Mouse (Mus musculus) natural killer cell, adult 2 months (primary cell): ENCODE measurements around the gene M6pr.
"Not testable (repeated sequence)": the region's sequence is repeated elsewhere in the genome, so short reads cannot be mapped to it uniquely, and the experiment has no call there.

Source experiments
- DNase-seq, 2 experiments: peaks; one replicate each; pipeline ENCODE4 v3.0.0; 2022; ENCODE audit warnings: low spot score in 2 of 2

Gene M6pr

DNA sequence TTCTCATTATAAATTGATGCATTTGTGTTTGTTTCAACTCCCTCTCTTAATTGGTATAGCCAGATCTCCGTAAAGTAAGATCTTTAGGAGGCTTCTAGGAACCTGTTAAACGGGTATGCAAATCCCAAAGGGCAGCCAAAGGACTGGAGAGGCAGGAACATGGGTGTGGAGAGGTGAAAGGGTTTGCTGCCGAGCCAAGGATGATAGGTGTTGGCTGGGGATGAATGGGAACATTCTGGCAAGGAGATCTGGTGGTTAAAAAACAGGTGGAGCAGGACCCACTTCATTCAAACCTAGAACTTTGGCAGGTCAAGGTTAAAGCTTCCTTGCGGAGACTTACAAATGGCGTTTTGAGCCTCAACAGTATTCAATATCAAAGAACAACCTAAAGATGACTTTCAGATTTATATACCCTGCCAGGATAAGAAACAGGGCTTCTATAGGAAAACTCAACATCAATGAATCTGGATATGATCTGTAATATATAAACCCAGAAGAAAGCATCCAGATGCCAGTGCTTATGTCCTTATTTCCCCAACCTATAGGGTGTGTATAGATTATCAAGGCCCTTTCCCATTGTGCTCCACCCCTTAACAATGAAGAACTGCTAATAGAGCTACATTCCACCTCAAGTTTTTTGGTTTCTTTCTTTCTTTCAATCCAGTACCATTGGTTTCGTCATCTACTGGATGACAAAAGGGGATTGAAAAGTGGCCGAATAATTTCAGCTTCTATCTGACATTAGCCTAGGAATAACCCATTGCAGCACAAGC is 32.7 kb downstream of the M6pr start:
- DNase-seq = no peak

DNA sequence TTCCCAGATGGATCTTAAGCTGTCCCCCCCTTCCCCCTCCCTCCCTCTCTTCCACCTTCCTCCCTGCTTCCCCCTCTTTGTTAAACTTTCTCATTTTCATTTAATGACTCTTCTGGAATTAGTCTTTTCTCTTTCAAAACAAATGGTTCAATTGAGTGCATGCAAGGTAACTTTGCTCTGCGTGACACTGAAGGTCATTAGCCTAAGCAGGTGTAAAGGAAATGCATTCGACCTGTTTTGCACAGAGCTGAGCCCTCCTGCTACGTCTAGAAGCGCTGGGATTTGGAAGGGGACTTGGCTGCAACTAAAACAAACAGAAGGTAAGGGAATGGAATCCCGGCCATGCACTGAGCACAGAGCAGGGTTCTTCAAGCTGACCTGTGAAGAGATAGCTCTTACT is 33.6 kb downstream of the M6pr start:
- no peak for DNase-seq

DNA sequence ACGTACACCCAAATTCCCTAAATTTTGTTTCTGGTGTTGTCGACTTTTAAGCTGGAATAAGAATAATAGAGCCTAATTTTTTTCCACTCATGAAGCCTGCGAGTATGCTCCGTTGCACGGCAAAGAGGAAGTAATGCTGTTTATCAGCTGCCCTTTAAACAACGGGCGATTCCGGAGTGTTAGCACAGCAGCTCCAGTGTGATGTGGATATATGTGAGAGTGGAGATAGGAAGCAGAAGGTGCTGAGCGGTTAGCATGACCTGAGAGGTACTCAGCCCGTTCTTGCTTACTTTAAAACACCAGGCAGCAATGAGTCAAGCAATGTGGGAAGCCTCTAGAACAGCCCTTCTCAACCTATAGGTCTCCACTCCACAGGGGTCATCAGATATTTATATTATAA is 35.2 kb downstream of the M6pr start:
- no peak for DNase-seq

DNA sequence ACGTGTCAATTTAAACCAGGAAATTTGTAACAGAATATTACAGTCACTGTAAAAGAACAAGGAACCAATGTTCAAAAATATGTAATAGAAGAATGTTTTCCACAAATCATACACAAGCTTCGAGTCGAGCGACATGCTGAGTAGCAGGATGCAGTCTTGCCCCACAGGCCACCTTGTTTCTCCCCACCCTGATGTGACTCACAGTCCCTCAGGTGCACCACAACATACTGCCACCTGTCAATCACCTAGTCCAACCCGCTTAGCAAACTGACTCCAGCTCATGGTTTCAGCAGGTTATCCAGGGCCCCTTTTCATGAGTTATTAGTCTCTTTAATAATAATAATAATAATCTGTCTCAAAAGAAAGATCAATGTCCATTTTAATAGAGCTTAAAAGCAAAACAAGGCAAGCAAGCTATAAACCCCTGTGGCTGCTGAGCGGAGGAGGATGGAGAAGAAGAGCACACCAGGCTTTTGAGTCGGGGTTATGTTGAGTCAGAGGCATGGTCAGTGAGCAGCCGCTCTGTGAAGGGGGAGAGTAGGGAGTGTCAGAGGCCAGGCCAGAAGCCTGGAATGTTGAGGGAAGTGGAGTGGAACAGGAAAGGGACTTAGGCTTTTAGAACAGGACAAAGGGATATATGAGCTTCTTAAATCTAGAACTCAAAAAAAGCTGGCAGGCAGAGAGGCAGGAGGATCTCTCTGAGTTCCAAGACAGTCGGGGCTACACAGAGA is 36.0 kb downstream of the M6pr start:
- no peak for DNase-seq

DNA sequence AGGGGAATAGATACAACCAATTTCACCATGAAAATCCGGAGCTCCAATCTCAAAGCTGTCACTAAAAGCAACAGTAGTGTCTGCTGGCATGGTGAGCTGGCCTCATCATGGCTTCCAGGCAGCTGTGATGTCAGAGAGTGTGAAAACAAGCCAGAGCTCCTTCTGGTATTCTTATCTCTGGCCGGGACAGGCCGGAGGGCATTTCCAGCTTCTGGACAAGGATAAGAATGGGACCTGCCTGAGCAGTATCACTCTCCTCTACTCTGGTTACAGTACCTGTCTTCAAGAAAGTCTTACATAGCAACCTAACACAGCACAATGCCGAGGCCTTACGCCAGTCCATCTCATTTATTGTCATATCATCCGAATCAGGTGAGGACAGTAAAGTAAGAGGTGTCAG is 37.2 kb downstream of the M6pr start:
- no peak for DNase-seq

DNA sequence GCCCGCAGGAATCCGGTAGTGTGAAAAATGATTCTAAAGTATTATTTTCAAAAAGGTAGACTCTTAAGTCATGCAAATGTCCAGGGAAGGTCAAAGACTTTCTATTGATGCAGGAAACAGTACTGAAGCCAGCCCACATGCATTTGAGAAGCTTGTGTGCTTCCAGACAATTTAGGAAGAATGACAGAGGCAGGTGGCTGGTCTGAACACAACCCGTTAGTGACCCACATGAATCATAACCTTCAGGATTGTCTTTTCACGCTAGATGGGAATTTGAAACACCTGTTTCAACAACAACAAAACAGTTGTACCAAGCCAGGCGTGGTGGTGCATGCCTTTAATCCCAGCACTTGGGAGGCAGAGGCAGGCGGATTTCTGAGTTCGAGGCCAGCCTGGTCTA is 37.9 kb downstream of the M6pr start:
- no peak for DNase-seq

DNA sequence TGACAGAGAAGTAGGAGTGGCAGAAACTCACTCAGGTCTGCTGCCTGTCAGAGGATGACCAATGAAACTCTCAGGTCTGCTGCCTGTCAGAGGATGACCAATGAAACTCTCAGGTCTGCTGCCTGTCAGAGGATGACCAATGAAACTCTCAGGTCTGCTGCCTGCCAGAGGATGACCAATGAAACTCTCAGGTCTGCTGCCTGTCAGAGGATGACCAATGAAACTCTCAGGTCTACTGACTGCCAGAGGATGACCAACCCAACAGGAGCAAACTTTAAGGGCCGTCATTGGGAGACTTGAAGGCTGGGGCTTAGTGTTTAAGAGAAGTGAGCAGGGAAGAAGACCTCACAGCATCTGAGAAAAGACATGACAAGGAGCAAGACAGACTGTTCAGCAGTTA is 38.8 kb downstream of the M6pr start:
- not testable (repeated sequence) for DNase-seq

DNA sequence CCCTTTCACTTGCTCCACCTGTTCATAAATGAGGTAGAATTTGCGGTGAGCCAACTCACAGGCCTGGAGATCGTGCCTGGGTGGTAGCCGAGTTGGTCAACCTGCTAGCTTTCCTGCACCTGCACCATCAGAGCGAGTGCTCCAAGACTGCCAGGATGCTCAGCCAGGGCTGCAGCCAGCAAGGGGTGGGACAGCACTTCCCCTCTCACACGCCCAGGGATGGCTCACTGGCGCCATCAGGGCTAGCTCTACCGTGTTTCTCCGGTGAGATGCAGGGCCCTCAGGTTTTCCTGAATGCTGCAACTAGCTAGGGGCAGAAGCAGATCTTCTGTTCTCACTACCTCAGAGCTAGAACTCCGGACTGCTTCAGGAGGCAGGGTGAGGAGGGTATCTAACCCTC is 47.4 kb downstream of the M6pr start:
- DNase-seq = no peak

DNA sequence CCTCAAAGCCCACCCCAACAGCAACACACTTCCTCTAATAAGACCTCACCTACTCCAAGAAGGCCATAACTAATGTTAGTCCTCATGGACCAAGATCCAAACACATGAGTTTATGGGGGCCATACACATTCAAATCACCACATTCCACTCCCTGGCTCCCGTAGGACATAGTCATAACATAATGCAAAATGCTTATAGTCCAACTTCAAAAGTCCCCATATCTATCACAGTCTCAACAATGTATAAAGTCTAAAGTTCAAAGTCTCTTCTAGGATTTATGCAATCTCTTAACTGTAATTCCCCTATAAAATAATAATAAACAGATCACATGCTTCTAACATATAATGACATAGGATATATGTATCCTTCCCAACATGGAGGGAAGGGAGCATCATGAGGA is 48.6 kb downstream of the M6pr start:
- no peak for DNase-seq

DNA sequence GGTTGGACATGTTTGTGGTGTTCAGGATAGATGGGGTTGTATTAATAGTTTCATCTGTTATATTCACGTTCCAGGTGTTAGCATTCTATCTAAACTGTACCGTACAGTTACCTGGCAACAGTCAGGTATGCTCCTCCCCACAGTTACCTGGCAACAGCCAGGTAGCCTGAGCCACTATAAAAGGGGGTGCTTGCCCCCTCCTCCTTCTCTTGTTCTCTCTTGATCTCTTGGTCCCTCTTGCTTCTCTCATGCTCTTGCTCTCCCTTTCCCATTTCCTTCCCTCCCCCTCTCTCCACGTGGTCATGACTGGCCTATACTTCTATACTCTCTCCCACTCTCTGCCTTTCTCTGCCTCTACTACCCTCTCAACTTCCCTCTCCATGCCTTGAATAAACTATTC is 57.2 kb downstream of the M6pr start:
- no peak for DNase-seq

DNA sequence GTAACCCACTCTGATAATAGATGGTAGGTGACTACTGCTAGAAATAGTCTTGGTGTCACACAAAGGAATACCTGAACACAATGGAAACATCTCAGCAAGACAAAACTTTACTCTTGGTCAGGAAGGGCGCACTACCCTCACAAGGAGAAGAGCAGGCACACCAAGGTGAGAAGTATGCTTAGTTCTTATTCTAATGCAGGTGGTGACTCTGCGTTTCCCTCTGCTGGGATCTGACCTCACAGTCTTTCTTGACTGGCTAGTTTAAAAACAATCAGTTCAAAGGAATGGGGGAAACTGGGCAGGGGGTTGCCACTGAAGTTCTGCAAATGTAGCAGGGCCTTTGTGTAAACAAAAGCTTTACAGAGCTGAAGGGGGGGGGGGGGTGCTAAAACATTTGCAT is 57.8 kb downstream of the M6pr start:
- no peak for DNase-seq

DNA sequence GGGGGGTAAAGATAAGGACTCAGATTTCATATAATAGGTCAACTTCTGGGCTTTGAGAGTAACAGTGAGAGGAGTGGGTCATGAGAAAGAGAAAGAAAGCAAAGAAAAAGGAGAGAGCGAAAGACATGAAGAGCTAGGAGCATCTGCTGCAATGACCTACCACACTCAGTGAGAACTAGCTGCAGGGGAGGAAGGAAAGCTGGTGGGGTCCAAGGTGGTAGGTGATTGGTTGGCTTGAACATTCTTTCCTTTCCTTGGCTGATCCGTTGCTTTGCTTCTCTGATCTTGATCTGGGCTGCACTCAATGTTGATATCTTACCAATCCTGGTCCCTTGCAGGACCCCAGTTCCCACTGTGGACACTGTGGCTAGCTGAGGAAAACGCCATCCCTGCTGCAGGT is 58.5 kb downstream of the M6pr start:
- DNase-seq = no peak
